Mouse (Mus musculus) lung, postnatal 25 days (tissue): ENCODE measurements around the gene Sigmar1.
A peak's percentile ranks its signal among the peaks of the same experiment; 100 is the strongest.

Source experiments
- DNase-seq: peaks from one replicate; pipeline ENCODE4 v3.0.0; 2022; ENCODE audit warnings: low spot score

Sigmar1 gene

GRCm38 (mm10) chr4:41756440-41756839 lies 483 bp upstream of the Sigmar1 start:
- no peak for DNase-seq

DNA sequence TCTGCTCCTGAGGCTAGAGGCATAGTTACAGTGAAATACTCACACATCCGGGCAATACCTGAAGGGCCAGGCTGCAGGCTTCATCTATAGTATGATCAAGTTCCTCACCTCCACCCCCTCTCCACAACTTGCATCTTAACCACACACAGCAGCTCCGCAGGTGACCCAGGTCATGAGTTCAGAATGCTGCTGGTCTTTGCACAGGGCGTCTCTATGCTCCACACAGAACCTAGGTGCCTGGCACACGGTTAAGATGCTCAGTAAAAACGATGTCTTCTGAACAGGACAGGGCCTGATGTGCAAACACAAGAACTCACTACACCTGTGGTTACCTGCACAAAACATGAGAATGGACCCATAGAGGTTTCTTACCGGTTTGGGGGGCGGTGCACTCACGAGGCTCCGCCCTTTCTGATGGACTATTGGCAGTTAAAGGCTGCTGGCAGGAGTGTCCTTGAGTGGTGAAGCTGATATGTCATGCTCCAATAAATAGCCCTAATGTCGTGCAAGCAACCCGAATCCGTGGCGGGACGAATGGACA lies 1.1 kb downstream of the Sigmar1 start, which contains the start of gene Galt:
Gene Galt (plus strand): TSS at position 432 of the 541 bp plus-strand sequence.
- DNase-seq, result no peak

DNA sequence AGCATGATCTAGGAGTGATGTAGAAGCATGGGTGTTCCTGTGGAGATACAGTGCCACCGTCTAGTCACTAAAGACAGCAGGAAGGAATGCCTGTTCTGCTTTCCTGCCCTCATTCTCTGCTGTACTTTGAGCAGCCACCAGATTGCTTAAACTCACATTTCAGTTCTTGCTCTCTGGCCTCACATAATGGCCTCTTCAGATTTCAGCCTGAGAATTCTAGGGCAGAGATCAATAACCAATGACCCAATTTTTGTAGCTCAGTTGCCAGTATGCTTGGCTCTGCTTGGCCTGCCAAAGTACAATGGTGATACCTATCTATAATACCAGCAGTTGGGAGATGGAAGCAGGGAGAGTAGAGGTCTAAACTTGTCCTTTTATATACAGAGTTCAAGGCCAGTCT lies 10.9 kb downstream of the Sigmar1 start:
- DNase-seq, result no peak

- no peak for DNase-seq
These were observed 11.8 kb downstream of the Sigmar1 start for GRCm38 (mm10) chr4:41744131-41744530.

- peak; percentile 96 for DNase-seq
These were observed 14.8 kb downstream of the Sigmar1 start for GRCm38 (mm10) chr4:41741158-41741560.

- peak; percentile 50 for DNase-seq
These were observed 15.4 kb downstream of the Sigmar1 start for GRCm38 (mm10) chr4:41740380-41741157.

DNA sequence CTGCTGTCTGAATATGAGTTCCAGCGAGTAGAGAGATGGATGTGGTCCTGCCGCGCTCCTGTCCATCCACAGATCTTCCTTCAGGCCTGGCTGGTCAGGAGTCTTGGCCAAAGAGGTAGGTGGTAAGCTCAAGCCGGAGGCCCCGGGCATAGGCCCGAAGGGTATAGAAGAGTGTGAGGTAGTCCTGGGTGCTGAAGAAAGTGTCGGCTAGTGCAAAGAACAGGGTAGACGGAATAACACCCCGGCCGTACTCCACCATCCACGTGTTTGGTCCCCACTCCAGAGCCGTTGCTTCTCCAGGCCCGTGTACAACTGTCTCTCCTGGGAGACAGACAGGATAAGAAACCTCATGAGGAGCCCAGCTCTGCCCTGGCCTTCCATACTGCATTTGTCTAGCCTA lies 16.7 kb downstream of the Sigmar1 start:
- DNase-seq, result no peak

GRCm38 (mm10) chr4:41738256-41738603 lies 17.7 kb downstream of the Sigmar1 start:
- DNase-seq, result no peak

- DNase-seq, result peak; percentile 78
These were observed 18.2 kb downstream of the Sigmar1 start for GRCm38 (mm10) chr4:41737602-41738255.

GRCm38 (mm10) chr4:41731052-41731765 lies 24.7 kb downstream of the Sigmar1 start, which contains the start of gene Arid3c:
Gene Arid3c (minus strand): TSS chr4:41731142.
- no peak for DNase-seq

GRCm38 (mm10) chr4:41726826-41727621 lies 28.9 kb downstream of the Sigmar1 start:
- no peak for DNase-seq

GRCm38 (mm10) chr4:41722918-41723351 lies 33.0 kb downstream of the Sigmar1 start, which contains the start of gene Dctn3:
Gene Dctn3 (minus strand): TSS chr4:41723170.
- DNase-seq, result peak; percentile 95

- DNase-seq, result no peak
These were observed 39.1 kb downstream of the Sigmar1 start for GRCm38 (mm10) chr4:41716834-41717233.

DNA sequence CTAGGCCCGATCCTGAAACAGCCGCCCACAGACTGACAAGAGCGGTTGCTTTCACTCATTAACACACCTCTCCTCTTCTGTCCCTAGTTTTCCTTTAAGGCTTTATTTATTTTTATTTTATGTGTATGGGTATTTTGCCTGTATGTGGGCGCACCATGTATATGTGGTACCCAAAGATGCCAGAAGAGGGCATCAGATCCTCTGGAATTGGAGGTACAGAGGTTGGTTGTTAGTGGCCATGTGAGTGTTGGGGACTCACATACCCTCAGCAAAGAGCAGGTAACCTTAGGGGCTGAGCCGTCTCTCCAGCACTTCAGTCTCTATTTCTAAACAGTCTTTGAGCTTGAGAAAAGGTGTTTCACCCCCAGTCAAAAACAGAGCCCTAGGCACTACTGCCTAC lies 40.4 kb downstream of the Sigmar1 start:
- DNase-seq, result no peak

DNA sequence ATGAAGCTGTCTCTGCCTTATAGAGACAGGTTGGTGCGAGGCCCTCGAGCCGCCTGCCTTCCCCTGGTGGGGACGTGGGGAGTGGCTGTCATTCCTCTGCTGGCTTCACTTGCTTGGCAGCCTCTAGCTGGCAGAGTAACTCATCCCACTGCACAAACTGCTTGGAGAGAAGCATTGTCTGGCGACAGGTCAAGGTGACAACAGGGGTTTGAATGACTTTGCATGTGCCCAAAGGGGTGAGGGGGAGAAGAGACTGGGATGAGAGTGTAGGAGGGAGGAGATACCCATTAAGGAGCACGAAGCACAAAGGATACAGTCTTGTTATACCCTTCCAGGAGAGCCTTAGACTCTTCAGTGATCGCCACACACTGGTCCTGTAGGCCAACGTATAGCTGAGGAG lies 40.9 kb downstream of the Sigmar1 start:
- no peak for DNase-seq

GRCm38 (mm10) chr4:41714276-41714675 lies 41.7 kb downstream of the Sigmar1 start:
- peak; percentile 73 for DNase-seq

DNA sequence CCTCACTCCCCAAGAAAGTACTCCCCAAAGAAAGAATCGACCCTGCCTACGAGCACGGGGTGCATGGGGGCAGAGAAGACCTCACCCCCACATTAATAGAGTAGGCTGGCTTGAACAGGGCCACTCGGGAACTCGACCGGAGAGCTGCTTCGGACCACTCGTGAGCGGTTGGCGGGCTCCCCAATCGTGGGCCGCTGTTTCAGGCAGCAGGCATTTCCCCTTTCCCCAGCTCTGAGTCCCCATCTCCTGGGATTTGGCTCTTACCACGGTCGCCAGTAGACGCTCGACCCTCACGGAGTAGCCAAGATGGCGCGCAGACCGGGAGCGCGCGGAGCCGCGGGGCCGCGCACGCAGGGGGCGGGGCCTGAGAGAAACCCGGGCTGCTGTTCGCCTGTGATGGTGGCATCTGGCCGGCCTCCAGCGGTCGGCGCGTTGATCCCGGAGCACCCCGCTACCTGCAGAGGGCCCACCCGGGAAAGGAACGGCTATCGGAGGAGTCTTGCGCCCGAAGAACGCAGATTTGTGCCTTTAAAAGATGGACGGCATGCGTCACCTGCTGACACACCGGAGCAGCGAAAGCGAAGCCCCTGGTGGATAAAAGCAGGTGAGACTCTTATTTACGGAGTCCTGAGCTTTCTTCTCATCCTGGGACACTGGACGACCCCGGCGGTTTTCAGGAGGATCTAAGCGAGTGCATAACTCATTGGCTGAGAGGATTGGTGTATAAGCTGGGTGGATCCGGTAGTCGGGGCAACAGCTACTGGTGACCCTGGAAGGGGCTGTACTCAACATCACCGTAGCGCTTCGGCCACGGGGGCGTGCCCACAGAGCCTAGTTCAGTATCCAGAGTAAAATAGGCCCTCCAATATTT lies 42.5 kb downstream of the Sigmar1 start, which contains the start of gene Rpp25l:
Gene Rpp25l (minus strand): TSS at position 338 of the 871 bp plus-strand sequence.
- peak; percentile 81 for DNase-seq

DNA sequence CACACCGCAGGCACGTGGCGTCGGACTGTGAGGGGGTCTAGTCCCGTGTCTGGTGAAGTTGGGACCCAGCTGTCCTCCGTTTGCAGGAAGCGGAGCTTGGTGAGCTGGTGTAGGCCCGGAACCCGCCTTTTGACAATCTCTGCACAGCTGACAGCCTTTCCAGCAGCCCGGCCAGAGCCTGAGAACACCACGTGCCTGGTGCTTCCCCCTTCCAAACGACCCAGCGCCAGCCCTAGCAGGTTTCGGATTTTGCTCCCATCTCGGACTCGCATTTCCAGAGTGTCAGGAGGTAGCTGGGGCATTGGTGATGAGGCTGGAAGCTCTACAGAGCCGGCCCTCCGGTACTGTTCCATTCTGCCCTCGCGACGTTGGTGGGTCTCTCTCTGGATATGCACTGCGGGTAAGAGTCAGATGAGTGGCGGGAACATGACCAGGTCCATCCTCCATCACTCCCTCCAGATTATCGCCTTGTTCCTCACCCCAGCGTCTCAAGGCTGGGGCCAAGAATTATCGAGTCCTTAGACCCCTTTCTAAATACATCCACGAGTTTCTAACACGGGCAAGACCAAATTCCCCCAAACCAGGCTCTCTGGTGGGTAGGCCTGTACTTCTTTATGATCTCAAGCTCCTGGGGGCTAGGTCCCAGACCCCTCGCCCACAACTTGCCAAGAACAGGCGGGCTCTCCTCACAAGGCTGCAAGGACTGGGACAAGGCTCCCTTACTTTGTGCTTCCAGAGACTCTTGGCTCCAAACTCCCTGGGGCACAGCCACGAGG lies 43.3 kb downstream of the Sigmar1 start:
- no peak for DNase-seq

DNA sequence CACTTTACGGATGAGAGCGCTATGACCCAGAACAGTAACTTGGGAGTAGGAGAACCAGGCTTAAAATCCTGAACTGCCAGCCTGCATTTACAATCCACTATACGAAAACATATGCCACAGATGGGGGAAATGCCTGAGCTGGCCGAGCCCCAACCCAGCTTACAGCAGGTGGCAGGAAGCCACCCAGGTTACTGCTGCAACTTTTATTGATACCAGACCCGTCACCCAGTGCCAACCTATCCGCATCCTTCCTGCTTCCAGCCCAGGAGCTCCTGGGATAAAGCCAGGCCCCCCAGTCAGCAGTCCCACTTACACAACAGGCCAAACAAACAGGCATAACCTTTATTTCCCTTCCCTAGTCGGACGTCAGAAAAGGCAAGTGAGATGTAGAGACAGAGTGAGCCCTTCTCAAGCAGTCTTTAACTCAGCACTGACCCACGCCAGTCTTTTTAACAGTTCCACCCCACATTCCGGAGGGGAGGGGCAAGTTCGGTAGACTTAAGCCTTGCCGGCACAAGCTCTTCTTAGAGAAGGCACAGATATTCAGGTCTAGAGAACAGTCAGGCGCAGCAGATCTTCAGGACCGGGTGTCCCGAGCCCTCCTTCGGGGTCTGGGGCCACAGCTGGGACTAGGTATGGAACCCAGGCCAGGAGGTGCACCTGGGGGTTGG lies 44.1 kb downstream of the Sigmar1 start:
- DNase-seq, result no peak
